Mouse (Mus musculus): Measurements from ENCODE around the gene Gucy2c. TPM values are rescaled to one million over a fixed set of nuclear protein-coding genes. Genes with fewer than 3 reads are reported as not detected.
A peak's percentile ranks its signal among the peaks of the same experiment; 100 is the strongest.

Gene Gucy2c
- polyA plus RNA-seq (2014; fragmentation: Nextera tagmentation; extraction: Ambion mirVana) = 0.31 TPM in 1 of 2 replicates, not detected in the other

GRCm38 (mm10) chr6:136781377-136781986 is at the start of gene Gucy2c:
Gene Gucy2c (minus strand): TSS chr6:136781765.
- Histone ChIP-seq H3K9ac (replicated peaks; ENCODE audit: low read depth, low read length) (no peak within 1 kb of the TSS), H3K4me2 (ENCODE audit: low read depth, low read length) (no peak within 1 kb of the TSS), H3K4me1 (ENCODE audit: control insufficient read depth, insufficient read depth, low read length) (no peaks in the 10 kb centered on the region), H3K9me3 (ENCODE audit: control insufficient read depth, low read length) (no peaks in the 10 kb centered on the region), H3K36me3 (ENCODE audit: control insufficient read depth, insufficient read depth, low read length) (no peaks in the 10 kb centered on the region), H3K4me3 (ENCODE audit: low read depth, low read length) (no peak within 1 kb of the TSS), H3K27ac (ENCODE audit: low read depth, low read length) (no peak within 1 kb of the TSS), H3K27me3 (ENCODE audit: control insufficient read depth, insufficient read depth, low read length) (no peaks in the 10 kb centered on the region)
- WGBS = 76% methylated on average over 20 of the region's 20 CpGs
- no peak for ATAC-seq (ENCODE audit: low read depth)

- Histone ChIP-seq H3K4me3 (ENCODE audit: low read depth, low read length) (peak overlapping the region; percentile 100), H3K27ac (ENCODE audit: low read depth, low read length) (peak overlapping the region; percentile 86), H3K9ac (replicated peaks; ENCODE audit: low read depth, low read length) (peak overlapping the region; percentile 50), H3K4me1 (ENCODE audit: control insufficient read depth, insufficient read depth, low read length) (peaks cover 8% of the 10 kb centered on the region; the same call in 1 of the 2 replicates), H3K36me3 (ENCODE audit: control insufficient read depth, insufficient read depth, low read length) (peaks cover 10% of the 10 kb centered on the region), H3K27me3 (ENCODE audit: control insufficient read depth, insufficient read depth, low read length) (no peaks in the 10 kb centered on the region), H3K9me3 (ENCODE audit: control insufficient read depth, low read length) (no peaks in the 10 kb centered on the region), H3K4me2 (ENCODE audit: low read depth, low read length) (peak overlapping the region; percentile 57)
- WGBS = 35% methylated on average over 4 of the region's 4 CpGs
- ATAC-seq (ENCODE audit: low read depth) = no peak
Measured at GRCm38 (mm10) chr6:136828681-136829080, 47.1 kb upstream of the Gucy2c start.

DNA sequence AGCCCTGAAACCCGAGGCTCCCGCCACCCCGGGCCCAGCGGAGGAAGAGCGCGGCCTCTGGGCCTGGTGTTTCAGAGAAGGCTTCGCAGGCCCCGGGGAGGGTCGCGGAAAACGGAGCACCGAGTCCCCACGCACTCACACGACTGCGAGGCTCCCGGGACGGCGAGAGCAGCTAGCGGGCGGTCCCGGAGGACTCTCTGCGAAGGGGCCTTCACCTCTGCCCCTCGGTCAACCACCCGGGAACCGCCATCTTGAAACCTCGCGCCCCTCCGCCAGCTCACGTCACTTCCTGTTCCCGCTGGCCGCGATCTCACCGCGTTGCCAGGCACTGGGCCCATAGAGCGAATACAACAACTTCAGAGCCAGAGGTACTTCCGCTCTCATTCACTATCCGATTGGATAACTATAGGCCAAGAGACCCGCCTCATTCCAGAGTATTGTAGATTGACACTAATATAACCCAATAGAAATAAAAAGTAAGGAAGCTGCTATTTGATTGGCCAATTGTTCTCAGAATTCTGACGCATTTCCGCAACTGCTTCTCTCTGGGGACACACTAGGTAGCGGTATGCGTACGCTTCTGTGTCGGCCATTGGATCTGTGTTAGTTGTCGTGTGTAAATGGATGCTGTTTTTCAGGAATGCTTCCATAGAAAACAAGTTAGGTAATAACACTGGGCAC is 46.5 kb upstream of the Gucy2c start, which contains the start of gene Wbp11:
TSS of gene Wbp11 (minus strand) at position 353 of the 681 bp plus-strand sequence.
- H3K4me1 ChIP-seq (ENCODE audit: control insufficient read depth, insufficient read depth, low read length) = peaks cover 8% of the 10 kb centered on the region; the same call in 1 of the 2 replicates
- peak within 1 kb of the TSS; percentile 82 for H3K9ac ChIP-seq (replicated peaks; ENCODE audit: low read depth, low read length)
- ATAC-seq (ENCODE audit: low read depth) = peak; percentile 100
- peaks cover 10% of the 10 kb centered on the region for H3K36me3 ChIP-seq (ENCODE audit: control insufficient read depth, insufficient read depth, low read length)
- peak within 1 kb of the TSS; percentile 79 for H3K4me2 ChIP-seq (ENCODE audit: low read depth, low read length)
- under 1% methylated on average over 45 of the region's 45 CpGs for WGBS
- H3K4me3 ChIP-seq (ENCODE audit: low read depth, low read length) = peak within 1 kb of the TSS; percentile 100
- H3K9me3 ChIP-seq (ENCODE audit: control insufficient read depth, low read length) = no peaks in the 10 kb centered on the region
- no peaks in the 10 kb centered on the region for H3K27me3 ChIP-seq (ENCODE audit: control insufficient read depth, insufficient read depth, low read length)
- H3K27ac ChIP-seq (ENCODE audit: low read depth, low read length) = peak within 1 kb of the TSS; percentile 86

- no peaks in the 10 kb centered on the region for H3K27me3 ChIP-seq (ENCODE audit: control insufficient read depth, insufficient read depth, low read length)
- ATAC-seq (ENCODE audit: low read depth) = no peak; the same call in 1 of the 2 replicates
- H3K9me3 ChIP-seq (ENCODE audit: control insufficient read depth, low read length) = no peaks in the 10 kb centered on the region
- H3K4me2 ChIP-seq (ENCODE audit: low read depth, low read length) = peak within 1 kb of the TSS; percentile 79
- 0% methylated on average over 34 of the region's 34 CpGs for WGBS
- peak within 1 kb of the TSS; percentile 86 for H3K27ac ChIP-seq (ENCODE audit: low read depth, low read length)
- peak within 1 kb of the TSS; percentile 82 for H3K9ac ChIP-seq (replicated peaks; ENCODE audit: low read depth, low read length)
- peaks cover 14% of the 10 kb centered on the region for H3K36me3 ChIP-seq (ENCODE audit: control insufficient read depth, insufficient read depth, low read length)
- peaks cover 8% of the 10 kb centered on the region; the same call in 1 of the 2 replicates for H3K4me1 ChIP-seq (ENCODE audit: control insufficient read depth, insufficient read depth, low read length)
- H3K4me3 ChIP-seq (ENCODE audit: low read depth, low read length) = peak within 1 kb of the TSS; percentile 100
Measured at GRCm38 (mm10) chr6:136827516-136827880, 45.9 kb upstream of the Gucy2c start, which contains the start of gene BC049715. Gene BC049715 (plus strand): TSS chr6:136827626.

- Histone ChIP-seq H3K9ac (replicated peaks; ENCODE audit: low read depth, low read length) (peak overlapping the region; percentile 82), H3K27me3 (ENCODE audit: control insufficient read depth, insufficient read depth, low read length) (no peaks in the 10 kb centered on the region), H3K4me2 (ENCODE audit: low read depth, low read length) (peak overlapping the region; percentile 79), H3K9me3 (ENCODE audit: control insufficient read depth, low read length) (no peaks in the 10 kb centered on the region), H3K27ac (ENCODE audit: low read depth, low read length) (no peak overlapping the region), H3K4me1 (ENCODE audit: control insufficient read depth, insufficient read depth, low read length) (peaks cover 8% of the 10 kb centered on the region; the same call in 1 of the 2 replicates), H3K4me3 (ENCODE audit: low read depth, low read length) (peak overlapping the region; percentile 100), H3K36me3 (ENCODE audit: control insufficient read depth, insufficient read depth, low read length) (peaks cover 17% of the 10 kb centered on the region)
- WGBS = 25% methylated on average over 7 of the region's 7 CpGs
- no peak for ATAC-seq (ENCODE audit: low read depth)
Measured at GRCm38 (mm10) chr6:136827116-136827515, 45.6 kb upstream of the Gucy2c start.

GRCm38 (mm10) chr6:136824987-136825386 is 43.4 kb upstream of the Gucy2c start:
- no peak for ATAC-seq (ENCODE audit: low read depth)
- H3K4me1 ChIP-seq (ENCODE audit: control insufficient read depth, insufficient read depth, low read length) = peaks cover 8% of the 10 kb centered on the region; the same call in 1 of the 2 replicates
- H3K27me3 ChIP-seq (ENCODE audit: control insufficient read depth, insufficient read depth, low read length) = no peaks in the 10 kb centered on the region
- peaks cover 37% of the 10 kb centered on the region for H3K36me3 ChIP-seq (ENCODE audit: control insufficient read depth, insufficient read depth, low read length)
- 96% methylated on average over 8 of the region's 8 CpGs for WGBS
- H3K9ac ChIP-seq (replicated peaks; ENCODE audit: low read depth, low read length) = no peak overlapping the region
- H3K27ac ChIP-seq (ENCODE audit: low read depth, low read length) = no peak overlapping the region
- no peaks in the 10 kb centered on the region for H3K9me3 ChIP-seq (ENCODE audit: control insufficient read depth, low read length)
- no peak overlapping the region for H3K4me2 ChIP-seq (ENCODE audit: low read depth, low read length)
- no peak overlapping the region for H3K4me3 ChIP-seq (ENCODE audit: low read depth, low read length)

DNA sequence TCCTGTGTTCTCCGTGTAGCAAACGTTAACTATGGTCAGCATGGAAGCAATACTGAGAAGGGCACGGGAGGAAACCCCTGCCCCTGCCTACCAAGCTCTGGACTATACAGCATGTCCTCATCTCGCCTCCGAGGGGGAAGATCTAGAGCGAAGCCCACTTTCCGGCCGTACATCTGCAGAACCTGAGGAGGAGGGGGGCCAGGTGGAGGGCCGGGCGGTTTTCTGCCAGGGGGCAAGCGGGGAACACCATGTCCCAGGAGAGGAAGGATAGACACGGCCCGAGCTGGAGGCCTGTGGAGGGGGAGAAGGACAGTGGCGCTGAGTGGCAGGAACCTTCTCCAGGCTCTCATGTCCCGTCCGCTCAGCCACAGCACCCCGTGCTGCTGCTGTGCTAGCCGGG is 39.5 kb upstream of the Gucy2c start:
- no peaks in the 10 kb centered on the region for H3K9me3 ChIP-seq (ENCODE audit: control insufficient read depth, low read length)
- H3K27ac ChIP-seq (ENCODE audit: low read depth, low read length) = no peak overlapping the region
- H3K27me3 ChIP-seq (ENCODE audit: control insufficient read depth, insufficient read depth, low read length) = no peaks in the 10 kb centered on the region
- no peak for ATAC-seq (ENCODE audit: low read depth)
- 92% methylated on average over 18 of the region's 18 CpGs for WGBS
- no peak overlapping the region for H3K4me2 ChIP-seq (ENCODE audit: low read depth, low read length)
- H3K4me3 ChIP-seq (ENCODE audit: low read depth, low read length) = no peak overlapping the region
- peaks cover 69% of the 10 kb centered on the region for H3K36me3 ChIP-seq (ENCODE audit: control insufficient read depth, insufficient read depth, low read length)
- no peak overlapping the region for H3K9ac ChIP-seq (replicated peaks; ENCODE audit: low read depth, low read length)
- no peaks in the 10 kb centered on the region for H3K4me1 ChIP-seq (ENCODE audit: control insufficient read depth, insufficient read depth, low read length)

- Histone ChIP-seq H3K27ac (ENCODE audit: low read depth, low read length) (no peak overlapping the region), H3K9ac (replicated peaks; ENCODE audit: low read depth, low read length) (no peak overlapping the region), H3K27me3 (ENCODE audit: control insufficient read depth, insufficient read depth, low read length) (no peaks in the 10 kb centered on the region), H3K4me1 (ENCODE audit: control insufficient read depth, insufficient read depth, low read length) (no peaks in the 10 kb centered on the region), H3K9me3 (ENCODE audit: control insufficient read depth, low read length) (no peaks in the 10 kb centered on the region), H3K4me3 (ENCODE audit: low read depth, low read length) (no peak overlapping the region), H3K4me2 (ENCODE audit: low read depth, low read length) (no peak overlapping the region), H3K36me3 (ENCODE audit: control insufficient read depth, insufficient read depth, low read length) (peaks cover 71% of the 10 kb centered on the region)
- ATAC-seq (ENCODE audit: low read depth) = no peak
- WGBS = 98% methylated on average over 21 of the region's 21 CpGs
Measured at GRCm38 (mm10) chr6:136820381-136820780, 38.8 kb upstream of the Gucy2c start.

GRCm38 (mm10) chr6:136817549-136817948 is 36.0 kb upstream of the Gucy2c start:
- ATAC-seq (ENCODE audit: low read depth) = no peak
- Histone ChIP-seq H3K27me3 (ENCODE audit: control insufficient read depth, insufficient read depth, low read length) (no peaks in the 10 kb centered on the region), H3K4me2 (ENCODE audit: low read depth, low read length) (no peak overlapping the region), H3K4me1 (ENCODE audit: control insufficient read depth, insufficient read depth, low read length) (no peaks in the 10 kb centered on the region), H3K4me3 (ENCODE audit: low read depth, low read length) (no peak overlapping the region), H3K9me3 (ENCODE audit: control insufficient read depth, low read length) (no peaks in the 10 kb centered on the region), H3K27ac (ENCODE audit: low read depth, low read length) (no peak overlapping the region), H3K9ac (replicated peaks; ENCODE audit: low read depth, low read length) (no peak overlapping the region), H3K36me3 (ENCODE audit: control insufficient read depth, insufficient read depth, low read length) (peaks cover 76% of the 10 kb centered on the region)
- WGBS = 93% methylated on average over 3 of the region's 3 CpGs

All from neural tube, embryonic 14.5 days (tissue).